Mouse (Mus musculus) heart, embryonic 11.5 days (tissue): ENCODE data around the gene Dnajb7. TPM values are rescaled to one million over a fixed set of nuclear protein-coding genes. Genes with fewer than 3 reads are reported as not detected.

Experiments used
- ATAC-seq: fragments of 200-750 bp; cut with Nextera tagmentation; replicated peaks from 2 replicates; pipeline ENCODE4 v1.8.0; 2017; ENCODE audit warnings: moderate library complexity; ENCODE audit not compliant: insufficient number of reproducible peaks, low FRiP score, low TSS enrichment
- H3K27ac ChIP-seq: fragments of 300-500 bp; sonication (generic); 2 replicates; pipeline ENCODE4 v1.5.1; 2014; ENCODE audit warnings: mild to moderate bottlenecking, low read depth, low read length
- H3K27me3 ChIP-seq: fragments of 300-500 bp; sonication (generic); 2 replicates; pipeline ENCODE4 v1.6.1; 2014; ENCODE audit warnings: mild to moderate bottlenecking, low read length, mixed read lengths; ENCODE audit not compliant: control insufficient read depth, insufficient read depth
- H3K36me3 ChIP-seq: fragments of 300-500 bp; sonication (generic); 2 replicates; pipeline ENCODE4 v1.6.1; 2014; ENCODE audit warnings: mild to moderate bottlenecking, low read length, moderate library complexity, mixed read lengths; ENCODE audit not compliant: control insufficient read depth, insufficient read depth
- H3K4me1 ChIP-seq: fragments of 300-500 bp; sonication (generic); 2 replicates; pipeline ENCODE4 v1.6.1; 2014; ENCODE audit warnings: low read length; ENCODE audit not compliant: control insufficient read depth, insufficient read depth
- H3K4me2 ChIP-seq: fragments of 300-500 bp; sonication (generic); 2 replicates; pipeline ENCODE4 v1.6.1; 2014; ENCODE audit warnings: mild to moderate bottlenecking, moderate library complexity
- H3K4me3 ChIP-seq: fragments of 300-500 bp; sonication (generic); 2 replicates; pipeline ENCODE4 v1.5.1; 2014; ENCODE audit warnings: low read depth, low read length
- H3K9ac ChIP-seq: fragments of 300-500 bp; sonication (generic); 2 replicates; pipeline ENCODE4 v1.6.1; 2014; ENCODE audit warnings: mild to moderate bottlenecking, low read depth, low read length, moderate library complexity
- H3K9me3 ChIP-seq: fragments of 300-500 bp; sonication (generic); replicated peaks from 2 replicates; pipeline ENCODE4 v1.6.1; 2016; ENCODE audit warnings: low read length; ENCODE audit not compliant: control insufficient read depth
- WGBS: fragments of 180-500 bp; shearing (Covaris S2); extraction: QIAGEN DNeasy Blood & Tissue Kit; methylation state at CpG from one replicate; pipeline ENCODE4 v1.1.7; 2014; ENCODE audit not compliant: insufficient replicate concordance; 5-methylcytosine and 5-hydroxymethylcytosine counted together
- polyA plus RNA-seq: library from polyadenylated mRNA; unstranded; fragments of >200 nt; fragmentation: Nextera tagmentation; extraction: Ambion mirVana; gene quantifications from 2 replicates; pipeline ENCODE4 v1.2.1, GENCODE M21; 2014

The Dnajb7 gene
- polyA plus RNA-seq, 1 experiment from 2014 or later: 1.2 TPM

DNA sequence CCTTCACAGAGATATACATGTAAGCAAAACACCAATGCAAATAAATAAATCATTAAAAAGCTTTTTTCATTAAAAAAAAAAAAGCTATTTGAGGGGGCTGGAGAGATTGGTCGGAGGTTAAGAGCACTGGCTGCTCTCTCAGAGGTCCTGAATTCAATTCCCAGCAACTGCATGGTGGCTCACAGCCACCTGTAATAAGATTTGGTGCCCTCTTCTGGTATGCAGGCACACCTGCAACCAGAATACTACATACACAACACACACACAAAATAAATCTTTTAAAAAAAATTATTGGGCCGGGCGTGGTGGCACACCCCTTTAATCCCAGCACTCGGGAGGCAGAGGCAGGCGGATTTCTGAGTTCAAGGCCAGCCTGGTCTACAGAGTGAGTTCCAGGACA is 21.8 kb downstream of the Dnajb7 start:
- 96% methylated on average over 5 of the region's 5 CpGs for whole genome bisulfite sequencing
- Histone ChIP-seq H3K4me1 (no peaks in the 10 kb centered on the region), H3K27me3 (no peaks in the 10 kb centered on the region), H3K36me3 (peaks cover 46% of the 10 kb centered on the region), H3K4me2 (no peak overlapping the region), H3K9me3 (no peaks in the 10 kb centered on the region), H3K4me3 (no peak overlapping the region), H3K27ac (no peak overlapping the region), H3K9ac (no peak overlapping the region)
- ATAC-seq: no peak

DNA sequence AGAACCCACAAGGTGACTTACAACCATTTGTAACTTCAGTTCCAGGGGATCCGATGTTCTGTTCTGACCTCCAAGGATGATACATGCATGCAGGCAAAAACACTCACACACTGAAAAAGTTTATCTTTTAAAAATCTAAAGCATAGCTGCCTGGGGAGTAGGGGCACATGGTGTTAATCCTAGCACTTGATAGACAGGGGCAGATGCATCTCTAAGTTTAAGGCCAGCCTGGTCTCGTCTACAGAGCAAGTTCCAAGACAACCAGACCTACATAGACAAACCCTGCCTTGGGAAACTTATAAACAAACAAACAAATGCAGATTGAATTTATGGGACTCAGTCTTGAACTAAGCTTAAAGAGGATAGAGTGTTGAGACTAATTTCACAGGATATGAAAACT is 29.3 kb downstream of the Dnajb7 start:
- no peak overlapping the region for H3K4me2 ChIP-seq
- no peak overlapping the region for H3K4me3 ChIP-seq
- no peaks in the 10 kb centered on the region for H3K9me3 ChIP-seq
- no peak for ATAC-seq
- WGBS: 81% methylated on average over 2 of the region's 2 CpGs
- no peak overlapping the region for H3K9ac ChIP-seq
- no peaks in the 10 kb centered on the region for H3K4me1 ChIP-seq
- no peaks in the 10 kb centered on the region for H3K27me3 ChIP-seq
- H3K27ac ChIP-seq: no peak overlapping the region
- peaks cover 16% of the 10 kb centered on the region for H3K36me3 ChIP-seq

GRCm38 (mm10) chr15:81374621-81375020 is 33.5 kb downstream of the Dnajb7 start:
- WGBS: 91% methylated on average over 11 of the region's 11 CpGs
- Histone ChIP-seq H3K9me3 (no peaks in the 10 kb centered on the region), H3K27me3 (no peaks in the 10 kb centered on the region), H3K36me3 (peaks cover 20% of the 10 kb centered on the region), H3K4me3 (no peak overlapping the region), H3K4me2 (no peak overlapping the region), H3K9ac (no peak overlapping the region), H3K4me1 (no peaks in the 10 kb centered on the region), H3K27ac (no peak overlapping the region)
- no peak for ATAC-seq

- H3K36me3 ChIP-seq: peaks cover 32% of the 10 kb centered on the region
- no peaks in the 10 kb centered on the region for H3K27me3 ChIP-seq
- no peak overlapping the region for H3K4me2 ChIP-seq
- no peaks in the 10 kb centered on the region for H3K4me1 ChIP-seq
- no peak overlapping the region for H3K9ac ChIP-seq
- no peak overlapping the region for H3K4me3 ChIP-seq
- 85% methylated on average over 1 of the region's 1 CpGs for WGBS
- H3K27ac ChIP-seq: no peak overlapping the region
- no peak for ATAC-seq
- H3K9me3 ChIP-seq: no peaks in the 10 kb centered on the region
These were observed 37.7 kb downstream of the Dnajb7 start for GRCm38 (mm10) chr15:81370356-81370755.

DNA sequence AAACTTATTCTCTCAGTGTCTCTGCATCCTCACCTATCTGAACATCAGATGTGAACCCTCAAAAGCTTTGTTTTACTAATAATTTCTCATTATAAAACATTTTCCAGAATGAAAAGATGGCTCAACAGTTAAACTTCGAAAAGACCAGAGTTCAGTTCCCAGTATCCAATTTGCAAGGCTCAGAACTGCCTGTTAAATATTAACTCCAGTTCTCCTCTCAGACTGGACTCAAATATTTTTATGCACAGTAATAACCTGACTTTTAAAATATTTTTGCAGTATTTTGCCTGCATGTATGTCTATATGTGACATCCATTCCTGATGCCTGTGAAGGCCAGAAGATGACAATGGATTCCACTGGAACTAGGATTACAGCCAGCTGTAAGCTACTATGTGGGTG is 39.5 kb downstream of the Dnajb7 start:
- Histone ChIP-seq H3K4me1 (no peaks in the 10 kb centered on the region), H3K27me3 (no peaks in the 10 kb centered on the region), H3K4me2 (no peak overlapping the region), H3K4me3 (no peak overlapping the region), H3K27ac (no peak overlapping the region), H3K36me3 (peaks cover 34% of the 10 kb centered on the region), H3K9me3 (no peaks in the 10 kb centered on the region), H3K9ac (no peak overlapping the region)
- no peak for ATAC-seq
- WGBS: 83% methylated on average over 1 of the region's 1 CpGs

DNA sequence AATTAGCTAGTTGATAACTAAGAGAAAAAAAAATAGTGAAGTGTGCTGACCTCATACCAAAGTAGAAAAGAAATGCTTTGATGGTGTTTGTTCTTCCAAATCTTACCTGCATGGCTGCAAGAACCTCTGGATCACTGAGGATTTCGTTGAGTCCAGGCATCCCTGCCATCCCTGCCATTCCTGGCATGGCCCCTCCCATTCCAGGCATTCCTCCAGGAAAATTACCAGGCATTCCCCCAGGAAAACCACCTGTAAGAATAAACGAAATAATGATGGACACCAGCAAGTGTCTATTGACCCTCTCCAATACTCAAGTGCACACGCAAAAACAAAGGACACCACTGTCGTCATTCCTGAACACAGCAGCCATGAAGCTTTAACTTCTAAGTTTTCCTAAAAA is 41.9 kb downstream of the Dnajb7 start:
- H3K4me2 ChIP-seq: no peak overlapping the region
- peaks cover 33% of the 10 kb centered on the region for H3K36me3 ChIP-seq
- no peak overlapping the region for H3K27ac ChIP-seq
- H3K27me3 ChIP-seq: no peaks in the 10 kb centered on the region
- no peak for ATAC-seq
- no peak overlapping the region for H3K9ac ChIP-seq
- WGBS: 80% methylated on average over 4 of the region's 4 CpGs
- H3K4me3 ChIP-seq: no peak overlapping the region
- H3K4me1 ChIP-seq: 0 out of 2 replicates have a peak, but pooled peaks cover 3% of the 10 kb centered on the region
- H3K9me3 ChIP-seq: no peaks in the 10 kb centered on the region

- H3K36me3 ChIP-seq: peaks cover 30% of the 10 kb centered on the region
- WGBS: 89% methylated on average over 8 of the region's 8 CpGs
- ATAC-seq: no peak
- no peak overlapping the region for H3K9ac ChIP-seq
- no peaks in the 10 kb centered on the region for H3K9me3 ChIP-seq
- H3K4me1 ChIP-seq: 0 out of 2 replicates have a peak, but pooled peaks cover 3% of the 10 kb centered on the region
- no peaks in the 10 kb centered on the region for H3K27me3 ChIP-seq
- no peak overlapping the region for H3K4me2 ChIP-seq
- H3K27ac ChIP-seq: no peak overlapping the region
- H3K4me3 ChIP-seq: no peak overlapping the region
These were observed 42.9 kb downstream of the Dnajb7 start for GRCm38 (mm10) chr15:81365246-81365645.

DNA sequence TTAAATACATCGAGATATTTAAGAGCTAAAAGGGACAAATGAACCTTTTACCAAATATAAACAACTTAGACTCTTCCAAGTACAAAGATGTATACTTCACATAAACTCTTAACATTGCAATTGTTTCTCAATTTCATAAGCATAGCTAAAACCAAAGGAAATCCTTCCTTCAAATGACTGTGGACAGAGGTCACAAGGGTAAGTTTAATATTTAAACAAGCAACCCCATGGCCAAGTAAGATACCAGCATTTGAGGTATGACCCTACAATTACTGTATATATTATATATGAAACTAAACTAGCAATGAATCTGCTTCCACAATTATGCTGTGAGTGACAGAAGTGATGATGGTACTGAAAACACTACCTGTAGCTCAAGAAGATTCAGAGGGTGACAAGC is 43.8 kb downstream of the Dnajb7 start:
- WGBS: 96% methylated on average over 1 of the region's 1 CpGs
- ATAC-seq: no peak
- H3K4me2 ChIP-seq: no peak overlapping the region
- H3K27me3 ChIP-seq: no peaks in the 10 kb centered on the region
- no peak overlapping the region for H3K4me3 ChIP-seq
- H3K9me3 ChIP-seq: no peaks in the 10 kb centered on the region
- H3K36me3 ChIP-seq: peaks cover 23% of the 10 kb centered on the region
- no peak overlapping the region for H3K9ac ChIP-seq
- H3K4me1 ChIP-seq: 0 out of 2 replicates have a peak, but pooled peaks cover 3% of the 10 kb centered on the region
- H3K27ac ChIP-seq: no peak overlapping the region

- no peak overlapping the region for H3K9ac ChIP-seq
- H3K27ac ChIP-seq: no peak overlapping the region
- H3K27me3 ChIP-seq: no peaks in the 10 kb centered on the region
- H3K36me3 ChIP-seq: peaks cover 15% of the 10 kb centered on the region
- WGBS: 86% methylated on average over 1 of the region's 1 CpGs
- 0 out of 2 replicates have a peak, but pooled peaks cover 3% of the 10 kb centered on the region for H3K4me1 ChIP-seq
- H3K4me2 ChIP-seq: no peak overlapping the region
- ATAC-seq: no peak
- H3K4me3 ChIP-seq: no peak overlapping the region
- no peaks in the 10 kb centered on the region for H3K9me3 ChIP-seq
These were observed 45.6 kb downstream of the Dnajb7 start for GRCm38 (mm10) chr15:81362501-81362900.
